Mouse (Mus musculus) G1E (cell line): Measurements from ENCODE around the gene Tshz2.

Experiments
- CTCF ChIP-seq: IDR thresholded peaks from 2 replicates; pipeline ENCODE4 v1.5.1; 2012; ENCODE audit warnings: low read depth, low read length, inconsistent platforms, mixed read lengths
- GATA1 ChIP-seq: IDR thresholded peaks from 2 replicates; pipeline ENCODE4 v1.6.1; 2012; ENCODE audit warnings: borderline replicate concordance, low read length, inconsistent platforms, mixed read lengths
- POLR2AphosphoS5 ChIP-seq: IDR thresholded peaks from 2 replicates; pipeline ENCODE4 v1.6.1; 2012; ENCODE audit warnings: low read depth, low read length, inconsistent platforms; ENCODE audit not compliant: insufficient replicate concordance
- TAL1 ChIP-seq: conservative IDR thresholded peaks from 2 replicates; pipeline ENCODE4 v1.6.1; 2012; ENCODE audit warnings: low read depth, low read length, inconsistent platforms, mixed read lengths

GRCm38 (mm10) chr2:169929540-169930497, 297.0 kb downstream of the Tshz2 start:
- TF ChIP-seq GATA1 = no peak
- no peak for TF ChIP-seq CTCF
- no peak for TF ChIP-seq TAL1
- no peak for TF ChIP-seq POLR2AphosphoS5
